Mouse (Mus musculus) stomach, postnatal 0 days (tissue): Measurements from ENCODE around the gene Rxra. TPM values are rescaled to one million over a fixed set of nuclear protein-coding genes. Genes with fewer than 3 reads are reported as not detected.

ENCODE experiments used
- ATAC-seq: fragments of 200-750 bp; cut with Nextera tagmentation; 2 replicates; pipeline ENCODE4 v1.8.0; 2017; ENCODE audit not compliant: low FRiP score, low TSS enrichment
- DNase-seq: peaks from one replicate; pipeline ENCODE4 v3.0.0-alpha.2; 2016; ENCODE audit warnings: low spot score
- H3K27ac ChIP-seq: fragments of 300-500 bp; sonication (generic); replicated peaks from 2 replicates; pipeline ENCODE4 v1.5.1; 2014; ENCODE audit warnings: mild to moderate bottlenecking, control low read depth
- H3K27me3 ChIP-seq: fragments of 300-500 bp; sonication (generic); 2 replicates; pipeline ENCODE4 v1.6.1; 2014; ENCODE audit warnings: low read length; ENCODE audit not compliant: control insufficient read depth, insufficient read depth
- H3K36me3 ChIP-seq: fragments of 300-500 bp; sonication (generic); 2 replicates; pipeline ENCODE4 v1.6.1; 2014; ENCODE audit warnings: low read length, mixed read lengths; ENCODE audit not compliant: control insufficient read depth, insufficient read depth
- H3K4me1 ChIP-seq: fragments of 300-500 bp; sonication (generic); replicated peaks from 2 replicates; pipeline ENCODE4 v1.6.1; 2014; ENCODE audit warnings: antibody characterized with exemption; ENCODE audit not compliant: control insufficient read depth, insufficient read depth
- H3K4me2 ChIP-seq: fragments of 300-500 bp; sonication (generic); replicated peaks from 2 replicates; pipeline ENCODE4 v1.6.1; 2014; ENCODE audit warnings: low read depth, mild to moderate bottlenecking, control low read depth, moderate library complexity
- H3K4me3 ChIP-seq: fragments of 300-500 bp; sonication (generic); 2 replicates; pipeline ENCODE4 v1.5.1; 2014; ENCODE audit warnings: low read depth, low read length, control low read depth
- H3K9ac ChIP-seq: fragments of 300-500 bp; sonication (generic); 2 replicates; pipeline ENCODE4 v1.6.1; 2014; ENCODE audit warnings: mild to moderate bottlenecking, low read length, control low read depth, mixed read lengths
- H3K9me3 ChIP-seq: fragments of 300-500 bp; sonication (generic); 2 replicates; pipeline ENCODE4 v1.6.1; 2016; ENCODE audit warnings: low read length; ENCODE audit not compliant: control insufficient read depth
- CTCF ChIP-seq: IDR thresholded peaks from 2 replicates; pipeline ENCODE4 v1.5.1; 2016; ENCODE audit warnings: antibody characterized with exemption, low read depth, mild to moderate bottlenecking, moderate library complexity
- EP300 ChIP-seq: optimal IDR thresholded peaks from 2 replicates; pipeline ENCODE3; 2016; ENCODE audit warnings: antibody characterized with exemption
- WGBS: fragments of 180-500 bp; shearing (Covaris S2); extraction: QIAGEN DNeasy Blood & Tissue Kit; methylation state at CpG from one replicate; pipeline ENCODE4 v1.1.7; 2014; 5-methylcytosine and 5-hydroxymethylcytosine counted together
- polyA plus RNA-seq: library from polyadenylated mRNA; unstranded; fragments of >200 nt; fragmentation: Nextera tagmentation; extraction: Ambion mirVana; gene quantifications from 2 replicates; pipeline ENCODE4 v1.2.1, GENCODE M21; 2015

Rxra gene
- polyA plus RNA-seq, 1 experiment from 2014 or later, result 8.7 TPM

GRCm38 (mm10) chr2:27665284-27665683 is 11.0 kb upstream of the Rxra start:
- H3K4me2 ChIP-seq, result no peak overlapping the region
- H3K27me3 ChIP-seq, result no peaks in the 10 kb centered on the region
- H3K4me3 ChIP-seq, result no peak overlapping the region
- ATAC-seq (no peak), DNase-seq (no peak)
- no peak overlapping the region for H3K27ac ChIP-seq
- H3K4me1 ChIP-seq, result peaks cover 4% of the 10 kb centered on the region
- no peaks in the 10 kb centered on the region for H3K9me3 ChIP-seq
- 85% methylated on average over 6 of the region's 6 CpGs for WGBS
- TF ChIP-seq CTCF (no peak), EP300 (no peak)
- H3K36me3 ChIP-seq, result no peaks in the 10 kb centered on the region
- H3K9ac ChIP-seq, result no peak overlapping the region

DNA sequence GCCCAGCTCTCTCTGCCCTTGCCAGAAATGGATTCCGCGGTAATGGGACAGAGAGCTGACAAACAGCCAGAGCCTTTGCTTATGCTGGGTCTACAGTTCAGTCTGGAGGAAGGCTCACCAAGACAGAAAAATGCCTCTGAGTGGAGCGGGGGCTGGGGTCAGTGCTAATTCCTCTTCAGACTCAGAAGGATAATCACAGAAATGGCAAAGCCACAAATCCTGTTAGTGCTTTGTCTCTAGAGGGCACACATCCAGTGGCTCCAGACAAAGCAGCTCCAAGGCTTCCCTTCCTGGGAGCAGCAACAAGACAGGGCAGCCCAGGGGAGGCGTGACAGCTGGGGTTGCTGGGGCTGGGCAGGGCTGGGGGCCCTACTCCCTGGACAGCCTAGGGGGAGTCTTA is 9.5 kb upstream of the Rxra start:
- 36% methylated on average over 4 of the region's 4 CpGs for WGBS
- no peaks in the 10 kb centered on the region for H3K9me3 ChIP-seq
- H3K4me2 ChIP-seq, result no peak overlapping the region
- TF ChIP-seq EP300, result no peak
- TF ChIP-seq CTCF, result peak; percentile 48
- peak overlapping the region; percentile 61; the same call in 1 of the 2 replicates for H3K27ac ChIP-seq
- no peak overlapping the region for H3K4me3 ChIP-seq
- DNase-seq, result peak; percentile 20
- ATAC-seq, result no peak; the same call in 1 of the 2 replicates
- no peaks in the 10 kb centered on the region for H3K27me3 ChIP-seq
- H3K4me1 ChIP-seq, result peaks cover 7% of the 10 kb centered on the region
- no peaks in the 10 kb centered on the region for H3K36me3 ChIP-seq
- H3K9ac ChIP-seq, result no peak overlapping the region

- no peak for ATAC-seq
- H3K9me3 ChIP-seq, result no peaks in the 10 kb centered on the region
- DNase-seq, result no peak
- H3K4me1 ChIP-seq, result peaks cover 12% of the 10 kb centered on the region
- H3K27me3 ChIP-seq, result no peaks in the 10 kb centered on the region
- no peak overlapping the region for H3K9ac ChIP-seq
- WGBS, result 40% methylated on average over 4 of the region's 4 CpGs
- H3K27ac ChIP-seq, result no peak overlapping the region
- TF ChIP-seq CTCF (no peak), EP300 (no peak)
- no peaks in the 10 kb centered on the region for H3K36me3 ChIP-seq
- no peak overlapping the region for H3K4me3 ChIP-seq
- H3K4me2 ChIP-seq, result no peak overlapping the region
These were observed 8.6 kb upstream of the Rxra start for GRCm38 (mm10) chr2:27667677-27668076.

GRCm38 (mm10) chr2:27670746-27671145 is 5.5 kb upstream of the Rxra start:
- no peak overlapping the region for H3K9ac ChIP-seq
- no peak overlapping the region for H3K27ac ChIP-seq
- no peak for DNase-seq
- no peak overlapping the region for H3K4me2 ChIP-seq
- no peaks in the 10 kb centered on the region for H3K36me3 ChIP-seq
- WGBS, result 65% methylated on average over 5 of the region's 5 CpGs
- no peaks in the 10 kb centered on the region for H3K27me3 ChIP-seq
- H3K4me1 ChIP-seq, result peaks cover 15% of the 10 kb centered on the region
- no peak overlapping the region for H3K4me3 ChIP-seq
- H3K9me3 ChIP-seq, result no peaks in the 10 kb centered on the region
- TF ChIP-seq EP300 (no peak), CTCF (no peak)
- ATAC-seq, result no peak

DNA sequence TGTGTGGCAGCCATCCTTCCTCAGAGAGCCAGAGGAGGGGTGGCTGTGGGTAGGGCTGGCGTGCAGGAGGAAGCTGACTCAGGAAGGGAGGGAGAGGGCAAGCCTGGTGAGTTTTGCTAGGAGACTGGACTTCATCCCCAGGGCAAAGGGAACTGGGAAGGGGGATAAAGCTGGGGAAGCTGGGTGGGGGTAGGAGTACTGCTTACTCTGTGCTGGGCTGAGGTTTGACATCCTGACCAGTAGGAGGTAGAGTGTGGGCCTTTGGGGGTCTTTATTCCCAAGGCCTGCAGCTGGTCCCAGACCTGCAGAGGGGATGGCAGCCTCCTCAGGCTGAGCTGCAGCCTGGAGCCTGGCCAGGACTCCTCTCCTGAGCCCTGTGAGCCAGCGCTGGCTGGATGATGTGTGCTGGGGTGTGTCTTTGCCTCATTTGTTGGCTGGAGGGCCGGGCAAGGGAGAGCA is 4.6 kb upstream of the Rxra start:
- Histone ChIP-seq H3K27me3 (no peaks in the 10 kb centered on the region), H3K9ac (peak overlapping the region; percentile 23; the same call in 1 of the 2 replicates), H3K27ac (peak overlapping the region; percentile 46; the same call in 1 of the 2 replicates), H3K36me3 (no peaks in the 10 kb centered on the region), H3K4me2 (no peak overlapping the region), H3K4me3 (no peak overlapping the region), H3K4me1 (peaks cover 15% of the 10 kb centered on the region), H3K9me3 (no peaks in the 10 kb centered on the region)
- peak; percentile 73 for ATAC-seq
- 29% methylated on average over 3 of the region's 3 CpGs for WGBS
- 0 out of 2 replicates have a peak, but pooled peaks have one; percentile 10 for TF ChIP-seq CTCF
- TF ChIP-seq EP300, result no peak
- DNase-seq, result peak; percentile 72

DNA sequence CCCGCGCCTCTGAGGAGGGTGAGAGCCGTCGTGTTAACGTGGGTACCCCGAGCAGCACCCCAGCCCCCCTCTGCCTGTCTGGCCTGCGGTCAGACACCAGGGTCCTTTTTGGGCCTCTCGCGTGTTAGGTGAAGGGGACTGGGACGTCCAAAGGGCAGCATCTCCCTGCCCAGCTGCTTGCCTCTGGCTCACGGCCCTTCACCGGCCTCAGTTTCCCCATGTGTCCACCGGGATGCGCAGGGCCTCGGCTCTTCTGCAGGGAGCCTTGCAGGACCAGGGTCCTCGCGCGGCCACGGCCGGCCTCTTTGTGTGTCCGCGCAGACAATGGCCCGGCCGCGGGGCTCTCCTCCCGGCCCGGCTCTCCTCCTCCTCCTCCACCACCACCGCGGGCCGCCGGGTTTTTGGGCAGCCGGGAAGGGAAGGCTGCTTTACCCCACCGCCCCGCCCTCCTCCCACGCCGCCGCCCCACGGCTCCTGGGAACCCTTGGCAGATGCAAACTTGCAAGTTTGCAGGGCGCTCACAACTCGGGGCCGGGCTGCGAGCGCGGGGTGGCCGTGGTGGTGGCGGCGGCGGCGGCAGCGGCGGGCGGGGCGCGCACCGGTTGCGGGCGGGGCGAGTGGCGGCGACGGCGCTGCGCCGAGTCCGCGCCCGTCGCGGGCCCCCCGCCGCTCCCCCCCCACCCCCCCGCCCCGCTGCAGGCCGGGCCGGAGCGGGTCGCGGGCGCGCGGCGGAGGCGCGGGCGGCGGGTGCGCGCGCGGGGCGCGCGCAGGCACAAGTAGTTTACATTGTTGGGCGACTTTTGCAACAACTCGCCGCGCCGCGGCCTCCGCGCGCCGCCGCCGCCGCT is 462 bp downstream of the Rxra start:
- H3K4me1 ChIP-seq, result peaks cover 29% of the 10 kb centered on the region
- WGBS, result 1% methylated on average over 40 of the region's 106 CpGs

More for the DNA sequence above, 462 bp downstream of the Rxra start:
- no peak for TF ChIP-seq CTCF
- DNase-seq (peak; percentile 85), ATAC-seq (peak; percentile 58)
- H3K9me3 ChIP-seq, result no peaks in the 10 kb centered on the region
- H3K27ac ChIP-seq, result peak overlapping the region; percentile 98
- H3K36me3 ChIP-seq, result no peaks in the 10 kb centered on the region
- no peaks in the 10 kb centered on the region for H3K27me3 ChIP-seq
- peak overlapping the region; percentile 95 for H3K9ac ChIP-seq
- peak overlapping the region; percentile 61 for H3K4me3 ChIP-seq
- H3K4me2 ChIP-seq, result peak overlapping the region; percentile 97
